15 mouse cellular contexts compared by ENCODE assay signal in genomic region chr14:111878033-111878432, GRCm38 (mm10).
"Had no signal": no experiment of that assay in that cellular context is flagged by ENCODE, and none has a peak within 500 bp of the region (broad histone marks: within the 10 kb centered on the region; RNA-seq: fewer than 3 reads in every experiment).

No protein-coding gene starts in this region.

- H3K27ac ChIP-seq: layer of hippocampus, adult 2 months; limb, embryonic 13.5 days; liver, embryonic 14.5 days; midbrain, embryonic 12.5 days; neural tube, embryonic 15.5 days; stomach, postnatal 0 days had no signal

- H3K4me1 ChIP-seq: limb, embryonic 13.5 days; midbrain, embryonic 12.5 days; neural tube, embryonic 15.5 days had no signal

- H3K4me3 ChIP-seq: layer of hippocampus, adult 2 months; limb, embryonic 13.5 days; midbrain, embryonic 12.5 days; myocyte; neural tube, embryonic 15.5 days had no signal

- H3K9me3 ChIP-seq: limb, embryonic 13.5 days; midbrain, embryonic 12.5 days; neural tube, embryonic 15.5 days had no signal

- DNase-seq: kidney, postnatal 10 days; kidney, postnatal 4 days; left cerebral cortex, postnatal 4 days; lung, adult 18-20 months; right cerebral cortex, adult 18-20 months; right cerebral cortex, postnatal 25 days; thymus, adult 18-20 months; thymus, postnatal 14 days had no signal

- H3K36me3 ChIP-seq: limb, embryonic 13.5 days; midbrain, embryonic 12.5 days; neural tube, embryonic 15.5 days had no signal

- H3K9ac ChIP-seq: limb, embryonic 13.5 days; liver, embryonic 14.5 days; midbrain, embryonic 12.5 days; neural tube, embryonic 15.5 days had no signal

- H3K27me3 ChIP-seq: limb, embryonic 13.5 days; midbrain, embryonic 12.5 days; neural tube, embryonic 15.5 days had no signal

- H3K4me2 ChIP-seq: limb, embryonic 13.5 days; midbrain, embryonic 12.5 days; neural tube, embryonic 15.5 days had no signal
